Mouse (Mus musculus): ENCODE data around the gene March1. TPM values are rescaled to one million over a fixed set of nuclear protein-coding genes. Genes with fewer than 3 reads are reported as not detected.

The March1 gene
- 1.5 and 1.6 TPM in 2 replicates for polyA plus RNA-seq (2012; rRNA removed)

DNA sequence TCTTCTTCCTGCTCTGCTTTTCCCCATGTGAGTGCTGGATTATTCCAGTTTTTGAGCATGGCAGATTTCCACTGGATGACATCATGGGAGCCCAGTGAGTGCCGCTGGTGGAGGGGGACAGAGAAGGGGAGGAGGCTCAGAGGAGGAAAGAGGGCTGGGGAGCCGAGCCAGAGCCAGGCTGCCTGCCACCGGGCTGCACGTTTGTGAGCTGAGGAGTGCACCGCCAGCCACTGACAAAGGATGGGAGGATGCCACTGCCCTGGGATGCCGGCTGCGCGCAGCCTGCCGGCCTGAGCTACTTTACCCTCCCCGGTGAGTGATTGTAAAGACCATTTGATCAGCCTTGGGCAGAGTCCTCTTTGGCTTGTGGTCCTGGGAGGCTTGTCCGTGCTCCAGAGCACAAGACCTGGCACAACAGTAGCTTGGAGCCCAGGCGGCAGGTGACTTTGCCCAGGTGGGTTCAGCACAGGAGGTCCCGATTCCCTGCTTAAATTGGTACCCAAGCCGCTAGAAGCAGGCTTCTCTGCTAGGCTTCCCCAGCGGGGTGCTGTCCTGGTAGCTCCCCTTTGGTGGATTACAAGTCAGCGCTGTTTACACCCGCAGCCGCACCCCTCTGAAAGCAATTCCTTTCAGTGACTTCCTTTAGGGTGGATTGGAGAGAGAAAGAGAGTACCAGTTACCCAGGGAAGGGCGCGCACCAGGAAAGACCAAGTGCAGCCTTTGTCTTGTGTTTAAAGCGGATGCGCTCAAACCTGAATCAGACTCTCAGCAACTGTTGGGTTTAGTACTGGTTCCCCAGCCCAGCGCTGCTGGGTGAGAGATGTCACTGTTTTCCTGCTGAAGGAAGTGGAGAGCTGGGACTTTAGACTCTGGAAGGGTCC lies at the start of gene March1:
TSS of gene March1 (plus strand) at position 30 of the 881 bp plus-strand sequence.

DNA sequence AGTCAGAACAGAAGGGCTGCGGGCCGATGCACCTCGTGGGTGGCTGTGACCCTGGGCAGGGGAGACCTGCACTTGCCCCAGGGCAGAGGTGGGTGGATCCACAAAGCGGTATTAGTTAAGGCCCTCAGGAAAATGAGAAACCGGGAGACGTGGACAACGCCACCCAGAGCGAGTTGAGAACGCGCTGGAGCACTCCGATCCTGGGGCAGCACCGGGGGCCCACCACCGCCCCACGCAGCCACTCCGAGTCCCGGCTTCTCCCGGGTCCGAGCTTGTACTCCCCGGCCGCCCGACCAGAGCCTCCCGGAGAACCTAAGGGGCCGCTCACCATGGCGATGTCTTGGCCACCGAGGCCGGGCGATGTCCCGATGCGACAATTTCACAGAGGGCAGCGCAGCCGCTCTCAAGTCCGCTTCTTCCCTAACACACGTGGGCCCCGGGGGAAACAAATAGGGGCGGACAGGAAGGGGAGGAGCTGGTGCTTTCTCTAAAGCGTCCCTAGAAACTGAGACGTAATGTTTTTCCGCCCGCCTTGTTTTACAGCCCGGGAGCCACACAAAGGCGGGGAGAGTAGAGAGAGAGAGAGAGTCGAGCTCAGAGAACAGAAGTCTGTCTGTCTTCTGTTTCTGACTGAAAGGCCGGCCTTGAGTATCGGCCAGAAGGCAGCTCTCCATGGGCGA lies 868.5 kb downstream of the March1 start, which contains the start of gene Tma16:
TSS of gene Tma16 (minus strand) at position 447 of the 680 bp plus-strand sequence.

GRCm38 (mm10) chr8:66511537-66511936 lies 893.8 kb downstream of the March1 start, which contains the start of gene Tktl2:
Gene Tktl2, plus strand, starts transcription at chr8:66511756.

